Mouse (Mus musculus) ovary, postnatal 10 days (tissue): ENCODE measurements at regions not wholly inside any gene's neighbourhood (a gene's known extent, or its start where the extent isn't known, plus 50 kb on each side); places are given as distances from the start of the nearest gene placed in this dataset.

Experiments
- DNase-seq: peaks from one replicate; pipeline ENCODE4 v3.0.0; 2022; ENCODE audit warnings: low spot score

GRCm38 (mm10) chr10:117556027-117556789, 73.1 kb upstream of the Cpm start:
- no peak for DNase-seq

- DNase-seq: no peak
Observed at GRCm38 (mm10) chr10:117555542-117555941, 73.8 kb upstream of the Cpm start.

GRCm38 (mm10) chr10:117555044-117555443, 74.3 kb upstream of the Cpm start:
- DNase-seq: no peak

DNA sequence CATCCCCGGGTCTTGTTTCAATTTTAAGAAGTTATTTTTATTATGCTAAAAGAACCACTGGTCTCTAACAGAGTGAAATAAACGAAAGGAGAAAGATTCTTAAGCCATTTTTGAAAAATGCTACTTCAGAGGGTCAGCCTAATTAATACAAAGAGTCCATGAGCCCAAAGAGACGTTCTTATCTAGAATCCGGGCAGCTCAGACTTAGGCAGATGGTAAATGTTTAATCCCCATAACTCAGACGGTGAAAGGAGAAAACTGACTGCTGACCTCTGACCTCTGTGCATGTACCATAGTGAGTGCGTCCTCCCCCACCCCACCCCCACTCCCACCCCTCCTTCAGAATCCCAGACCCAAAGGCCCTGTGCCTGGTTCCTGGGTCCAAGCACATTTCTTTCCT, 74.8 kb upstream of the Cpm start:
- no peak for DNase-seq

DNA sequence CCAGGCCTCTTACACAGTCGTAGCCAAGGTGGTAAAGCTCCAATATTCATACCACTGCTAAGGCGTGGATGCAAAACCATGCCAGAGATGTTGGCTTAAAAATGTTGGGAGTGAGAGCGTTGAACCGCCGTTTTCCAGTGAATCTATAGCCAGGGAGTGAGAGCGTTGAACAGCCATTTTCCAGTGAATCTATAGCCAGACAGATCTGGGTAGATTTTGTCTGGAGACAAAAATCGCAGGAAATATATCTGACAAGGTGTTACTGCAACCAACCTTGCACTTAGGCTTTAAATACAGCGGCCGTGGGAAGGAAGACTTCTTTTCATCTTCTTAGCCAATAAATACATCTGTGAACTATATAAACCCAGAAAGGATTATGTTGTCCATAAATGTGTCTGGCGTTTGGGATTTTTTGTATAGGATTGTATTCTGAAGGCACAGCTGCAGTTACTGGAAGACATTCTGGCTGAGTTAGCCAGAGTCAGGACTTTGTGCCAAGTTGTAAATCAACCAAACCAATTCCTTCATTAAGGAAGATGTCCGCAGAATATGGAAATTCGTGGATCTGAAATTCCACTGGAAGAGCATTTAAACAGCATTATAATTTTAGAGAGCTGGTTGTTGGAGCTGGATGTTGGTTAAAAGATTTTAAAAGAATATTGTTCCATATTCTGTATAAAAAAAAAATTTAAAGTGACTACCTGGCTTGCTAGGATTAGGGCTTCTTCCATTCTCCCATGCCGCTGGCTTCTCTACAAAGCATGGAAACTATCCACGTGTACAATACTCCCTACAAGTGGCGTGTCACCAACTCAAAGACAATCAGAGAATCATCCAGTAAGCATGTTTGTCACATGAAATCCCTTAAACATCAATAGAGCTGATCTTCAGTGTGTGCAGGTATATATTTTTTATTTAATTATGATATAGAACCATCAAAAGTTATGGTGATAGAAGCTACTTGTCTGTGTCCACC, 75.8 kb upstream of the Cpm start:
- DNase-seq: no peak

- no peak for DNase-seq
Observed at GRCm38 (mm10) chr10:117552049-117552652, 77.1 kb upstream of the Cpm start.

GRCm38 (mm10) chr10:117551234-117552048, 77.9 kb upstream of the Cpm start:
- no peak for DNase-seq

- no peak for DNase-seq
Observed at GRCm38 (mm10) chr10:117549854-117550605, 79.3 kb upstream of the Cpm start.

DNA sequence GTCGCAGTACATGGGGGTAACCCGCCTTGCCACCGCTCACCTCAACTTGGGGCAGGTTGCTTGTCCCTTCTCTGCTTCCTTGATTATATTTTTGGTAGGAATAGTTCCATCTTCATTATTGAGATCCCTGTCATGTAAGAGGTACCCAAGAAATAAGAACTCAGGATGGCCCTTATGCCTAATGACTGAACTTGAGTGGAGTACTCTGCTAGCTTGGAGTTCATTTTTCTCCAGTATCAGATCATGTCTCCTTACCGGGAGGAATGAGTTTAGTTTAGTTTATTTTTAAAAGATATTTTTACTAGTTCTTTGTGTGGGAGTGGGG, 79.8 kb upstream of the Cpm start:
- no peak for DNase-seq

DNA sequence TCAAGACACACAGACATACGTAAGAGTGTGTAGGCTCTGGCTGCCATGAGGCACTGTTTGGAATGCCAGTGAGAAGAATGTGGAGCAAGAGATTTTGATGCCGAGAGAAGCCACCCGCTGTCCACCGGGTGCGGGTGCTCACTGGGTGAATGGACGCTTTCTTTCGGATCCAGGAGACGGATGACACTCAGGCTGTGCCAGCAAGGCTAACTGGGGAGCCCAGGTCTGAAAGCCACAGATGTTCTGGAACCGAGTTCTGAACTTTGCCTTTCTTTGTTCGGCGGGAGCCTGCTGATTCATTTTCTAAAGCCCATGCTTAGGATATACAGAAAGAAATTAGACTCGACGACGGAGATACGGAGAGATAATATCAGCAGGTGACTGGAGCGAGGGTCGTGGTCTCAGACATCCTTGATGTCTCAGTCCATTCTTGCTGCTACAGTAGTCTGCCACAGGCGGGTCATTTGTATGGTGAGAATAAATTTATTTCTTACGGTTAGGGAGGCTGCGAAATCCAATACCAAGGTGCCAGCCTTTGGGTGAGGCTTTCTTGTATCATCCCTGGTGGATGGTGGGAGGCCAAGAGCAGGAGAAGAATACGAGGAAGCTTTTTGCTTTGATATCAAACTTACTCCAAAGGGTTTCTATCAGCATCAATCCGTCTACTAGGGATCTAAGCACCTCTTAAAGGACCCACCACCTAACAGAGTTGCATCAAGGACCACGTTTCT, 80.4 kb upstream of the Cpm start:
- no peak for DNase-seq

DNA sequence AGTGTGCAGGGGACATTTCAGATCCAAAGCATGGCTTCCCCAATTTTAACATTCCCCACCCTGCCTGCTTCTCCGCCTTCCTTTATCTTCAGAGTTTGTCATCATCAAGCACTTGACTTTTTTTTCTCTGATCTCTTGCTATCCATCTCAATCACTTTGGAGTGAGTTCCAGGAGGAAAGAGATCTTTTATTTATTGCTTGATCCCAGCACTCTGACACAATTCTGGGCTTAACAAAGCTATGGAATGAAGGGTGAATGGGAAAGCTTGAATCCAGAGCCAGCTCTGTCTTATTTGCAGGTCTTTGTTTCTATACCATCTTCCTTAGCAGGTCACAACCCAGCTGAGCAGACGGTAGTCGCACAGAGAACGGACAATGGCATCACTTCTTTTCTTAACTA, 81.0 kb upstream of the Cpm start:
- no peak for DNase-seq

- no peak for DNase-seq
Observed at GRCm38 (mm10) chr10:117547275-117547674, 82.0 kb upstream of the Cpm start.

GRCm38 (mm10) chr10:117545842-117546631, 83.3 kb upstream of the Cpm start:
- DNase-seq: no peak

- no peak for DNase-seq
Observed at GRCm38 (mm10) chr10:117544680-117545546, 84.4 kb upstream of the Cpm start.

- DNase-seq: no peak
Observed at GRCm38 (mm10) chr10:117543995-117544679, 85.2 kb upstream of the Cpm start.

GRCm38 (mm10) chr10:117543696-117543950, 85.7 kb upstream of the Cpm start:
- DNase-seq: no peak

- no peak for DNase-seq
Observed at GRCm38 (mm10) chr10:117542886-117543695, 86.2 kb upstream of the Cpm start.

GRCm38 (mm10) chr10:117542351-117542750, 86.9 kb upstream of the Cpm start:
- DNase-seq: no peak
